Mouse (Mus musculus) MN1 (cell line): Measurements from ENCODE around the gene Agpat1.

ENCODE experiments used
- DNase-seq: peaks from one replicate; pipeline ENCODE4 v3.0.0-alpha.2; 2016; ENCODE audit warnings: low spot score

Agpat1 gene

GRCm38 (mm10) chr17:34606186-34607039 lies 2.4 kb downstream of the Agpat1 start:
- peak; percentile 56 for DNase-seq

GRCm38 (mm10) chr17:34607997-34608396 lies 3.9 kb downstream of the Agpat1 start:
- no peak for DNase-seq

GRCm38 (mm10) chr17:34611050-34611449 lies 7.0 kb downstream of the Agpat1 start:
- no peak for DNase-seq

- DNase-seq = no peak
Measured at GRCm38 (mm10) chr17:34613054-34613645, 9.1 kb downstream of the Agpat1 start.

- DNase-seq = no peak
Measured at GRCm38 (mm10) chr17:34613830-34614229, 9.8 kb downstream of the Agpat1 start.

GRCm38 (mm10) chr17:34615871-34616270 lies 11.8 kb downstream of the Agpat1 start, which contains the start of gene Egfl8:
Egfl8 (minus strand) TSS chr17:34615971.
- no peak for DNase-seq

- peak; percentile 85 for DNase-seq
Measured at GRCm38 (mm10) chr17:34618999-34619398, 14.9 kb downstream of the Agpat1 start.

- no peak for DNase-seq
Measured at GRCm38 (mm10) chr17:34621006-34621405, 16.9 kb downstream of the Agpat1 start.

GRCm38 (mm10) chr17:34623161-34623560 lies 19.1 kb downstream of the Agpat1 start:
- no peak for DNase-seq

- no peak for DNase-seq
Measured at GRCm38 (mm10) chr17:34624981-34625380, 20.9 kb downstream of the Agpat1 start.

GRCm38 (mm10) chr17:34626062-34626772 lies 22.2 kb downstream of the Agpat1 start:
- DNase-seq = no peak

GRCm38 (mm10) chr17:34626773-34627092 lies 22.7 kb downstream of the Agpat1 start:
- DNase-seq = peak; percentile 73

GRCm38 (mm10) chr17:34627093-34627942 lies 23.3 kb downstream of the Agpat1 start:
- peak; percentile 87 for DNase-seq

- peak; percentile 64 for DNase-seq
Measured at GRCm38 (mm10) chr17:34627943-34628643, 24.0 kb downstream of the Agpat1 start, which contains the start of gene Ppt2. Ppt2 (minus strand) TSS chr17:34628510.

- DNase-seq = no peak
Measured at GRCm38 (mm10) chr17:34628644-34628967, 24.5 kb downstream of the Agpat1 start.

- DNase-seq = peak; percentile 35
Measured at GRCm38 (mm10) chr17:34629221-34629751, 25.2 kb downstream of the Agpat1 start, which contains the start of gene Prrt1. Prrt1 (plus strand) TSS chr17:34629533.

- DNase-seq = no peak
Measured at GRCm38 (mm10) chr17:34629796-34630603, 25.9 kb downstream of the Agpat1 start.

- no peak for DNase-seq
Measured at GRCm38 (mm10) chr17:34630761-34631301, 26.8 kb downstream of the Agpat1 start.

- DNase-seq = no peak
Measured at GRCm38 (mm10) chr17:34631647-34632046, 27.6 kb downstream of the Agpat1 start.

- no peak for DNase-seq
Measured at GRCm38 (mm10) chr17:34632261-34632691, 28.2 kb downstream of the Agpat1 start.
